Mouse (Mus musculus): ENCODE results near the gene Olfr1209. TPM values are rescaled to one million over a fixed set of nuclear protein-coding genes. Genes with fewer than 3 reads are reported as not detected.

Olfr1209 gene
- not detected in 2 replicates for polyA plus RNA-seq (2015; fragmentation: Nextera tagmentation; extraction: Ambion mirVana)

DNA sequence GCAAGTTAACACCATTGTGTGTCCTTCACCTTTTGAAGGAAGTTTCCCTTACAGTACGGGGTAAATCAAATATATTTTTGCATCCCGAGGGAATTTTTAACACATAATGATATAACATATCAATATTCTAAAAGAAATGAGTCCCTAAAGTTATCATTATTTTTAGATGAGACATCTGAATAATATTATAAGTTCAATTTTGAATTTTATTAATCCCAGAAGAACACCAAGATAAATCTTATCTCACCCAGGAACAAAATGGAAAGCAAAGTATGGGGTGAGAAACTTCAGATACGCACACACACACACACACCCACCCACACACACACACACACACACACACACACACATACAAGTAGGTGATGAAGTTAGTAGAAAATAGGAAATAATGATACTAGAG, at the start of gene Olfr1209:
TSS of gene Olfr1209 (minus strand) at position 101 of the 400 bp plus-strand sequence.
- no peak within 1 kb of the TSS for H3K4me3 ChIP-seq (replicated peaks)
- no peaks in the 10 kb centered on the region for H3K4me1 ChIP-seq (replicated peaks)
- no peaks in the 10 kb centered on the region for H3K36me3 ChIP-seq
- H3K9ac ChIP-seq (replicated peaks): no peak within 1 kb of the TSS
- no peaks in the 10 kb centered on the region for H3K27me3 ChIP-seq
- no peak within 1 kb of the TSS for H3K27ac ChIP-seq
- WGBS: 93% methylated on average over 3 of the region's 3 CpGs
- no peaks in the 10 kb centered on the region for H3K9me3 ChIP-seq
- ATAC-seq: no peak
- no peak within 1 kb of the TSS for H3K4me2 ChIP-seq (replicated peaks)

GRCm38 (mm10) chr2:88953669-88954068, 38.7 kb upstream of the Olfr1209 start, which contains the start of gene Olfr1212:
Olfr1212 (plus strand) TSS chr2:88953969.
- H3K9me3 ChIP-seq: no peaks in the 10 kb centered on the region
- no peak within 1 kb of the TSS for H3K9ac ChIP-seq (replicated peaks)
- no peak within 1 kb of the TSS for H3K4me3 ChIP-seq (replicated peaks)
- no peaks in the 10 kb centered on the region for H3K36me3 ChIP-seq
- H3K27ac ChIP-seq: no peak within 1 kb of the TSS
- ATAC-seq: no peak
- no peak within 1 kb of the TSS for H3K4me2 ChIP-seq (replicated peaks)
- H3K27me3 ChIP-seq: no peaks in the 10 kb centered on the region
- H3K4me1 ChIP-seq (replicated peaks): no peaks in the 10 kb centered on the region

GRCm38 (mm10) chr2:88938011-88938410, 23.1 kb upstream of the Olfr1209 start, which contains the start of gene Olfr1211:
Olfr1211 (minus strand) TSS chr2:88938111.
- no peaks in the 10 kb centered on the region for H3K27me3 ChIP-seq
- H3K4me1 ChIP-seq (replicated peaks): no peaks in the 10 kb centered on the region
- no peak for ATAC-seq
- no peak within 1 kb of the TSS for H3K9ac ChIP-seq (replicated peaks)
- no peaks in the 10 kb centered on the region for H3K9me3 ChIP-seq
- 86% methylated on average over 1 of the region's 1 CpGs for WGBS
- H3K27ac ChIP-seq: no peak within 1 kb of the TSS
- H3K36me3 ChIP-seq: no peaks in the 10 kb centered on the region
- no peak within 1 kb of the TSS for H3K4me3 ChIP-seq (replicated peaks)
- no peak within 1 kb of the TSS for H3K4me2 ChIP-seq (replicated peaks)

DNA sequence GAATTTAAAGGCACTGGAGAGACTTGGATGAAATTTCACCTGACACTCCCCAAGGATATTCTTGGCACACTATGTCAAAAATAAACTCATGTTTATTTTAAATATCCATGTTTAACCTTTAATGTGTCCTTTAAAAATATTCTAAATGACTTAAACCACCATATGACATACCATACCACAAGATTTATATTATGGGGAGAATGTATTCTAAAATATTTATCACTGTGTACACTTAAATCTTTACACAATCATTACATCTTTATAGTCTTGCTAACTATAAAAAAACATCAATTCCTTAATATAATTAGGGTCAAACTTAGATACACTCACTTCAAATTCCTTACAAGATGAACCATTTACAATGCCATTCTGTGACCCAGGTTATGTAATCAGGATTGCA, 12.7 kb downstream of the Olfr1209 start, which contains the start of gene Olfr1208:
TSS of gene Olfr1208 (minus strand) at position 101 of the 400 bp plus-strand sequence.
- H3K27me3 ChIP-seq: no peaks in the 10 kb centered on the region
- no peak for ATAC-seq

DNA sequence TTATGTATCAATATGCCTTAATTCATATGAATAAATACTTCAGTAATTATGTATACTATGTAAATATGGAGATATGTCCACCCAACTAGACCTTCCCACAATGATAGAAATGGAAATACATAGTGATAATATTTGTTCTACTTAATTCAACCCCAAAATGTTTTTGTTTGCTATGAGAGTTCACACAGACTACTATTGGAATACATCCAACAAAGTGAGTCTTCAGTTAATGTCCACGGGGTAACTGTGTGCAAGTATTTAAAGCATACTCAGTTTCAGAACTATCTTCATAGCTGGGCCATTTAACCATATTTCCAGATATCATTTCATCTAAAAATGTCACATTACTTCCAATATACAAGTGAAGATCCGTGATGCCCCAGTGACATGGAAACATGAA, 52.0 kb downstream of the Olfr1209 start, which contains the start of gene Olfr1206:
TSS of gene Olfr1206 (plus strand) at position 301 of the 400 bp plus-strand sequence.
- Histone ChIP-seq H3K36me3 (no peaks in the 10 kb centered on the region), H3K27ac (no peak within 1 kb of the TSS), H3K9me3 (no peaks in the 10 kb centered on the region), H3K4me1 (replicated peaks) (no peaks in the 10 kb centered on the region), H3K9ac (replicated peaks) (no peak within 1 kb of the TSS), H3K27me3 (no peaks in the 10 kb centered on the region), H3K4me2 (replicated peaks) (no peak within 1 kb of the TSS), H3K4me3 (replicated peaks) (no peak within 1 kb of the TSS)
- ATAC-seq: no peak
- WGBS: 87% methylated on average over 2 of the region's 2 CpGs

More for the DNA sequence above, 12.7 kb downstream of the Olfr1209 start, which contains the start of gene Olfr1208:
- H3K27ac ChIP-seq: no peak within 1 kb of the TSS
- H3K36me3 ChIP-seq: no peaks in the 10 kb centered on the region
- no peaks in the 10 kb centered on the region for H3K9me3 ChIP-seq
- no peak within 1 kb of the TSS for H3K9ac ChIP-seq (replicated peaks)
- no peak within 1 kb of the TSS for H3K4me2 ChIP-seq (replicated peaks)
- H3K4me3 ChIP-seq (replicated peaks): no peak within 1 kb of the TSS
- H3K4me1 ChIP-seq (replicated peaks): no peaks in the 10 kb centered on the region

Other genes with a start within 250 kb of the Olfr1209 start
- not detected in 2 replicates for gene Olfr1193, start 239.5 kb downstream of the Olfr1209 start, polyA plus RNA-seq (2015; fragmentation: Nextera tagmentation; extraction: Ambion mirVana)
- not detected in 2 replicates for gene Olfr1195, start 226.0 kb downstream of the Olfr1209 start, polyA plus RNA-seq (2015; fragmentation: Nextera tagmentation; extraction: Ambion mirVana)
- gene Olfr1196, start 210.6 kb downstream of the Olfr1209 start, polyA plus RNA-seq (2015; fragmentation: Nextera tagmentation; extraction: Ambion mirVana): 0.11 TPM in 1 of 2 replicates, not detected in the other
- gene Olfr1197, start 182.8 kb downstream of the Olfr1209 start, polyA plus RNA-seq (2015; fragmentation: Nextera tagmentation; extraction: Ambion mirVana): not detected in 2 replicates
- not detected in 2 replicates for gene Olfr1198, start 163.8 kb downstream of the Olfr1209 start, polyA plus RNA-seq (2015; fragmentation: Nextera tagmentation; extraction: Ambion mirVana)
- not detected in 2 replicates for gene Olfr1199, start 154.7 kb downstream of the Olfr1209 start, polyA plus RNA-seq (2015; fragmentation: Nextera tagmentation; extraction: Ambion mirVana)
- not detected in 2 replicates for gene Olfr1200, start 144.7 kb downstream of the Olfr1209 start, polyA plus RNA-seq (2015; fragmentation: Nextera tagmentation; extraction: Ambion mirVana)
- not detected in 2 replicates for gene Olfr1201, start 122.1 kb downstream of the Olfr1209 start, polyA plus RNA-seq (2015; fragmentation: Nextera tagmentation; extraction: Ambion mirVana)
- gene Olfr1202, start 100.7 kb downstream of the Olfr1209 start, polyA plus RNA-seq (2015; fragmentation: Nextera tagmentation; extraction: Ambion mirVana): not detected in 2 replicates
- gene Olfr1205, start 85.4 kb downstream of the Olfr1209 start, polyA plus RNA-seq (2015; fragmentation: Nextera tagmentation; extraction: Ambion mirVana): not detected in 2 replicates
- gene Olfr1204, start 65.9 kb downstream of the Olfr1209 start, polyA plus RNA-seq (2015; fragmentation: Nextera tagmentation; extraction: Ambion mirVana): not detected in 2 replicates
- gene Olfr1206, start 51.9 kb downstream of the Olfr1209 start, polyA plus RNA-seq (2015; fragmentation: Nextera tagmentation; extraction: Ambion mirVana): not detected in 2 replicates
- gene Olfr1208, start 12.8 kb downstream of the Olfr1209 start, polyA plus RNA-seq (2015; fragmentation: Nextera tagmentation; extraction: Ambion mirVana): not detected in 2 replicates
- not detected in 2 replicates for gene Olfr1211, start 23.0 kb upstream of the Olfr1209 start, polyA plus RNA-seq (2015; fragmentation: Nextera tagmentation; extraction: Ambion mirVana)
- not detected in 2 replicates for gene Olfr1212, start 38.8 kb upstream of the Olfr1209 start, polyA plus RNA-seq (2015; fragmentation: Nextera tagmentation; extraction: Ambion mirVana)
- gene Gm13762, start 65.1 kb upstream of the Olfr1209 start, polyA plus RNA-seq (2015; fragmentation: Nextera tagmentation; extraction: Ambion mirVana): not detected in 2 replicates
- not detected in 2 replicates for gene Olfr1214, start 77.5 kb upstream of the Olfr1209 start, polyA plus RNA-seq (2015; fragmentation: Nextera tagmentation; extraction: Ambion mirVana)
- gene Olfr1215, start 91.8 kb upstream of the Olfr1209 start, polyA plus RNA-seq (2015; fragmentation: Nextera tagmentation; extraction: Ambion mirVana): not detected in 2 replicates
- not detected in 2 replicates for gene Olfr1216, start 103.2 kb upstream of the Olfr1209 start, polyA plus RNA-seq (2015; fragmentation: Nextera tagmentation; extraction: Ambion mirVana)
- gene Olfr1217, start 116.9 kb upstream of the Olfr1209 start, polyA plus RNA-seq (2015; fragmentation: Nextera tagmentation; extraction: Ambion mirVana): not detected in 2 replicates
- gene Olfr1218, start 146.0 kb upstream of the Olfr1209 start, polyA plus RNA-seq (2015; fragmentation: Nextera tagmentation; extraction: Ambion mirVana): not detected in 2 replicates
- not detected in 2 replicates for gene Olfr1219, start 168.4 kb upstream of the Olfr1209 start, polyA plus RNA-seq (2015; fragmentation: Nextera tagmentation; extraction: Ambion mirVana)
- not detected in 2 replicates for gene Olfr1220, start 191.7 kb upstream of the Olfr1209 start, polyA plus RNA-seq (2015; fragmentation: Nextera tagmentation; extraction: Ambion mirVana)
- gene Olfr1221, start 202.1 kb upstream of the Olfr1209 start, polyA plus RNA-seq (2015; fragmentation: Nextera tagmentation; extraction: Ambion mirVana): not detected in 2 replicates
- gene Olfr1222, start 217.9 kb upstream of the Olfr1209 start, polyA plus RNA-seq (2015; fragmentation: Nextera tagmentation; extraction: Ambion mirVana): not detected in 2 replicates
- gene Olfr1223, start 236.4 kb upstream of the Olfr1209 start, polyA plus RNA-seq (2015; fragmentation: Nextera tagmentation; extraction: Ambion mirVana): not detected in 2 replicates
- not detected in 2 replicates for gene Olfr1224-ps1, start 248.9 kb upstream of the Olfr1209 start, polyA plus RNA-seq (2015; fragmentation: Nextera tagmentation; extraction: Ambion mirVana)